Mouse (Mus musculus) forebrain, postnatal 0 days (tissue): ENCODE data around the gene Adamts18. TPM values are rescaled to one million over a fixed set of nuclear protein-coding genes. Genes with fewer than 3 reads are reported as not detected.

ENCODE experiments used
- ATAC-seq: fragments of 200-750 bp; cut with Nextera tagmentation; 2 replicates; pipeline ENCODE4 v1.8.0; 2017; ENCODE audit warnings: mild to moderate bottlenecking, moderate library complexity
- DNase-seq: peaks from one replicate; pipeline ENCODE4 v3.0.0-alpha.2; 2015
- H3K27ac ChIP-seq: fragments of 300-500 bp; sonication (generic); 2 replicates; pipeline ENCODE4 v1.5.1; 2014; ENCODE audit warnings: low read depth, mild to moderate bottlenecking, antibody characterized with exemption, low read length, moderate library complexity, mixed read lengths
- H3K27me3 ChIP-seq: fragments of 300-500 bp; sonication (generic); 2 replicates; pipeline ENCODE4 v1.6.1; 2014; ENCODE audit warnings: mild to moderate bottlenecking, low read length, mixed read lengths; ENCODE audit not compliant: insufficient read depth
- H3K36me3 ChIP-seq: fragments of 300-500 bp; sonication (generic); 2 replicates; pipeline ENCODE4 v1.6.1; 2014; ENCODE audit warnings: mild to moderate bottlenecking, moderate library complexity; ENCODE audit not compliant: insufficient read depth
- H3K4me1 ChIP-seq: fragments of 300-500 bp; sonication (generic); 2 replicates; pipeline ENCODE4 v1.6.1; 2014; ENCODE audit warnings: antibody characterized with exemption; ENCODE audit not compliant: insufficient read depth
- H3K4me2 ChIP-seq: fragments of 300-500 bp; sonication (generic); 2 replicates; pipeline ENCODE4 v1.6.1; 2014; ENCODE audit warnings: low read depth, mild to moderate bottlenecking, moderate library complexity
- H3K4me3 ChIP-seq: fragments of 300-500 bp; sonication (generic); 2 replicates; pipeline ENCODE4 v1.5.1; 2014; ENCODE audit warnings: low read depth, low read length, mixed read lengths
- H3K9ac ChIP-seq: fragments of 300-500 bp; sonication (generic); 2 replicates; pipeline ENCODE4 v1.6.1; 2014; ENCODE audit warnings: mild to moderate bottlenecking
- H3K9me3 ChIP-seq: fragments of 300-500 bp; sonication (generic); 2 replicates; pipeline ENCODE4 v1.6.1; 2016; ENCODE audit warnings: low read length
- CTCF ChIP-seq: sonication (generic); IDR thresholded peaks from 2 replicates; pipeline ENCODE4 v1.5.1; 2016; ENCODE audit warnings: antibody characterized with exemption, control low read depth, low read depth
- WGBS: fragments of 180-500 bp; shearing (Covaris S2); extraction: QIAGEN DNeasy Blood & Tissue Kit; methylation state at CpG from one replicate; pipeline ENCODE4 v1.1.7; 2014; 5-methylcytosine and 5-hydroxymethylcytosine counted together
- polyA plus RNA-seq: library from polyadenylated mRNA; unstranded; fragments of >200 nt; fragmentation: Nextera tagmentation; extraction: Ambion mirVana; gene quantifications from 2 replicates; pipeline ENCODE4 v1.2.1, GENCODE M21; 2015
- total RNA-seq: library from RNA; depleted of rRNA; stranded (reverse); fragments of >200 nt; gene quantifications from 2 replicates; pipeline ENCODE4 v1.2.3, GENCODE M21; 2014

Adamts18 gene
- total and polyA plus RNA-seq, 2 experiments from 2014 or later: 4.7 to 8.9 TPM

DNA sequence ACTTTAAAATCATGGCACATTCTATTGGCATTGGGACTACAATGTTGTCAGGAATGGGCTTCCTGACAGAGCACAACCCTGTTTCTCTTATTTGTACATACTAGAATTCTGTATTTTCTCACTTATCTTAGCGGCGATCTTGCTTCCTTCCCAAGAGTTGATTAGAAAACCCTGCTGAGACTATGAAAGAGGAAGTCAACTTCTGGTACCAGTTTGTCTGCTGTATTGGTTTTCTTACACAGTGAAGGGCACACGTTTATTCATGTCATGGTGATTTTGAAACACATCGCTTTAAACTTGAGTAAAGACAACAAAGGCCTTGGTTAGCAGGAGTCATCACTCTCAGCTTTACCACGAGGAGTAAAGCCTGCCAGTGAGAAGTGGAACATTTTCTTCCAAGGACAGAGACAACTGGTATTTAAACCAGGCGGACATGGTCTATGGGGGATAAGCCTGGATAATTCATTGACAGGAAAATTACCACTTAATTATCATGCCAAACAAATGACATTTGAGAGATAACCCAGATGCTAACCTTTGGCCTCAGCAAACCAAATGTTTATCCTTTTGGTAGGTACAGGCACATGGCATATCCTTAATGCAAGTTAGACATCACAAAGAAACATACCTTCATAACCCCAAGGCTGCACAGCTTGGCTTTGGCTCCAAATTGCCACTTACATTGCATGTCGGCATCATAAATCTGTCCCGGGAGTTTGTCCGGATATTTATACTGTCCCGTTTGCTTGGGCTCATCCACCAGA lies 84.8 kb downstream of the Adamts18 start:
- no peak overlapping the region for H3K9ac ChIP-seq
- TF ChIP-seq CTCF: no peak
- 0 out of 2 replicates have a peak, but pooled peaks cover 4% of the 10 kb centered on the region for H3K36me3 ChIP-seq
- H3K27ac ChIP-seq: no peak overlapping the region
- 84% methylated on average over 10 of the region's 10 CpGs for WGBS
- no peaks in the 10 kb centered on the region for H3K4me1 ChIP-seq
- no peaks in the 10 kb centered on the region for H3K27me3 ChIP-seq
- H3K9me3 ChIP-seq: no peaks in the 10 kb centered on the region
- no peak overlapping the region for H3K4me2 ChIP-seq
- DNase-seq: no peak
- ATAC-seq: no peak
- H3K4me3 ChIP-seq: no peak overlapping the region

GRCm38 (mm10) chr8:113762101-113762500 lies 86.4 kb downstream of the Adamts18 start:
- no peak overlapping the region for H3K9ac ChIP-seq
- H3K4me2 ChIP-seq: no peak overlapping the region
- WGBS: 83% methylated on average over 6 of the region's 6 CpGs
- no peak overlapping the region for H3K27ac ChIP-seq
- no peak for ATAC-seq
- H3K36me3 ChIP-seq: 0 out of 2 replicates have a peak, but pooled peaks cover 4% of the 10 kb centered on the region
- no peak for TF ChIP-seq CTCF
- no peaks in the 10 kb centered on the region for H3K4me1 ChIP-seq
- H3K9me3 ChIP-seq: no peaks in the 10 kb centered on the region
- H3K27me3 ChIP-seq: no peaks in the 10 kb centered on the region
- no peak overlapping the region for H3K4me3 ChIP-seq
- DNase-seq: no peak

- TF ChIP-seq CTCF: no peak
- no peaks in the 10 kb centered on the region for H3K27me3 ChIP-seq
- no peak overlapping the region for H3K9ac ChIP-seq
- no peak overlapping the region for H3K27ac ChIP-seq
- no peak overlapping the region for H3K4me2 ChIP-seq
- H3K4me3 ChIP-seq: no peak overlapping the region
- ATAC-seq: no peak
- no peaks in the 10 kb centered on the region for H3K9me3 ChIP-seq
- no peak for DNase-seq
- H3K36me3 ChIP-seq: no peaks in the 10 kb centered on the region
- WGBS: 56% methylated on average over 5 of the region's 5 CpGs
- H3K4me1 ChIP-seq: no peaks in the 10 kb centered on the region
These were observed 92.7 kb downstream of the Adamts18 start for GRCm38 (mm10) chr8:113755866-113756265.

DNA sequence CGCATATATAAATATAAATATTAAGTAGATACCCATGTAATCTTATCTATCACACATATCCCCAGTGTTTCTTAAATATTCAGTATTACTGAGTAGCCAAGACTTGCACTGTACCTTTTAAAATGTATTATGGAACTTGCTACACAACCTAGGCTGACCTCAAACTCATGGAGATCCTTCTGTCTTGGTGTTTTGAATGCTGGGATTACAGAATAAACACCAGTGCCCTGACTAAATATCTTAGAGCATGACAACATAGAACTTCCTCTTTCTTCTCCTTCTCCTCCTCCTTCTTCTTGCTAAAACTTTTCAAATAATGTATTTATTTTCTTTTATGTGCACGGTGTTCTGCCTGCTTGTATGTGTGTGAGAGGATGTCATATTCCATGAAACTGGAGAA lies 95.4 kb downstream of the Adamts18 start:
- no peaks in the 10 kb centered on the region for H3K9me3 ChIP-seq
- DNase-seq (no peak), ATAC-seq (no peak)
- H3K4me2 ChIP-seq: no peak overlapping the region
- H3K36me3 ChIP-seq: no peaks in the 10 kb centered on the region
- H3K4me3 ChIP-seq: no peak overlapping the region
- no peak overlapping the region for H3K27ac ChIP-seq
- WGBS: 93% methylated on average over 2 of the region's 2 CpGs
- no peak overlapping the region for H3K9ac ChIP-seq
- no peaks in the 10 kb centered on the region for H3K27me3 ChIP-seq
- no peak for TF ChIP-seq CTCF
- no peaks in the 10 kb centered on the region for H3K4me1 ChIP-seq

GRCm38 (mm10) chr8:113752349-113752748 lies 96.2 kb downstream of the Adamts18 start:
- H3K9ac ChIP-seq: no peak overlapping the region
- no peak overlapping the region for H3K4me2 ChIP-seq
- no peak overlapping the region for H3K27ac ChIP-seq
- TF ChIP-seq CTCF: no peak
- H3K4me3 ChIP-seq: no peak overlapping the region
- H3K27me3 ChIP-seq: no peaks in the 10 kb centered on the region
- DNase-seq (no peak), ATAC-seq (no peak)
- H3K9me3 ChIP-seq: no peaks in the 10 kb centered on the region
- H3K36me3 ChIP-seq: no peaks in the 10 kb centered on the region
- H3K4me1 ChIP-seq: no peaks in the 10 kb centered on the region
- 82% methylated on average over 3 of the region's 3 CpGs for WGBS

DNA sequence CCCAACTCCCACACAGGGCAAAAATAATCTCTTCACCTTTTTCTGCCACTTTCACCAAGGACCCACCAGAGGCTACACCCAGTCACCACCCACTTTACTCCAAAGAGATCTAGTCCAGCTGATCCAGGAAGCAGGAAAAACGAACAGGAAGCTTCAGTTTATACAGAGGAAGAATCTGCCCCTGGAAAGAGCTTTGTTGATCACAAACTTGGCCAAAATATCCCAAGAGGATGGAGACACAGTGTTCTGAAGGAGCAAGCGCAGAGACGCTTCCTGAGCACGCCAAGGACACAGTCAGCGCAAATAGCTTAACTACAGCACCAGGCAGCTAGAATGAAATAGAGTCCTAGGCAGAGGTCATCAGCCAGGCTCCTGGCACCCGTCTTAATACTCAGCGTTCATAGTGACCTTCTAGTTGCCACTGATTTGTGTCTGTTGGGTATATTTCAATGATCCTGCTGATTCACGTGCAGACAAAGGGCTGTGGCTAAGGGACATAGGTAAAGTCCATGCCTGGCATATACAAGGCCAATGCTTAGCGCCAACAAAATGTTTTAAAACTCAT lies 113.0 kb downstream of the Adamts18 start:
- H3K9ac ChIP-seq: no peak overlapping the region
- no peaks in the 10 kb centered on the region for H3K36me3 ChIP-seq
- no peaks in the 10 kb centered on the region for H3K27me3 ChIP-seq
- WGBS: 83% methylated on average over 9 of the region's 9 CpGs
- H3K4me1 ChIP-seq: no peaks in the 10 kb centered on the region
- TF ChIP-seq CTCF: no peak
- H3K9me3 ChIP-seq: no peaks in the 10 kb centered on the region
- no peak overlapping the region for H3K4me2 ChIP-seq
- no peak overlapping the region for H3K4me3 ChIP-seq
- H3K27ac ChIP-seq: no peak overlapping the region
- no peak for DNase-seq
- ATAC-seq: no peak

DNA sequence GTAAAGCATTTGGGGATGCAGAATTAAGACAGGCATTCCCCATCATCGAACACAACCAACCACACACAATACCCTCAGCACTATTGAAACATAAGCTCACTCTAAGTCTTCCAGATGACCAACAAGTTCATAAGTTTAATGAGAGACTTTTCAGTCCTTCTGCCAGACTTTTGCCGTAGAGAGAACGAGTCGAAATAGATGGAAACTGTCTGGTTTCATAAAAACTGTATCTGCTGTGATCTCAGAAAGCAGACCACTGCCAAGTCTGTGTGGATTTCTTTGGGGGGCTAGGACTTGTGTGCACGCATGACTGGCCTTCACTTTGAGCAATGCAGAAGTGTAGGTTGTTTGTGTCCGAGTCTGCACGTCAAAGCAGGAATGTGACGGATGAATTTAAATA lies 123.2 kb downstream of the Adamts18 start:
- TF ChIP-seq CTCF: no peak
- H3K27me3 ChIP-seq: no peaks in the 10 kb centered on the region
- H3K4me2 ChIP-seq: no peak overlapping the region
- no peaks in the 10 kb centered on the region for H3K4me1 ChIP-seq
- no peak overlapping the region for H3K27ac ChIP-seq
- H3K9ac ChIP-seq: no peak overlapping the region
- DNase-seq (no peak), ATAC-seq (no peak)
- WGBS: 47% methylated on average over 8 of the region's 8 CpGs
- no peaks in the 10 kb centered on the region for H3K36me3 ChIP-seq
- H3K4me3 ChIP-seq: no peak overlapping the region
- no peaks in the 10 kb centered on the region for H3K9me3 ChIP-seq
